In the genomic region with DNA sequence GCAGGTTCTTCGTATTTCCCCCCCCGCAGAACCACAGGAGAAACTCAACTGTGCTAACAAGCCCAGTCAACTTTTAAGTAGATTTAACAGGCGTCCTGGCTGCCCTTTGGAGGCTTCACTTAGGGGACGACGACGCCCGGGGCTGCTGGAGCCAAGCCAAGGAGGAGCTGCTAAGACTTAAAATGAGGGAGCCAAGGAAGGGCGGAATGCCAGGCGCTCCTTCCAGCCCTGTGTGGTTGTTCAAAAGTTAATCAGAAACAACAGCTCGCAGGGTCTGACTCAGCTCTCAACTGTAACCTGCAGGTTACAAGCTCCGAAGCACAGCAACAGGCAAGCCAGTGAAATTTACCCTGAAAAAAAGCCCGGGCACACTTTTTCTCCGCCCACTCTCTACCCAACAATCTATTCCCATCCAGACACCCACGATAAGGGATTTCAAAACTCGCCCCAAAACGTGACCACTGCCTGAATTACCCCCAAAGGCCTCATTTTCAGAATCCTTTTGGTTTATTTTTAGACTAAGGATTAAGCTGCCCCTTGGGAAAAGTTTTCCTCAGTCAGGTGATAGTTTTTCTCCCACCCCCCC, we compare ENCODE assay signal across 8 mouse cellular contexts. TPM values are rescaled to one million over a fixed set of nuclear protein-coding genes. Genes with fewer than 3 reads are reported as not detected.
DNase-seq lines count a peak whose midpoint lies in the region; ATAC-seq and TF ChIP-seq lines count a peak whose summit lies in the region.

No protein-coding gene starts in this region.

- peak; percentile 42; the same call in 1 of the 2 replicates for TF ChIP-seq POLR2A in embryonic fibroblast, embryonic 13.5 days (IDR thresholded peaks at IDR 0.05; ENCODE audit: low read depth, low read length)

- no peaks in the 10 kb centered on the region for H3K9me3 ChIP-seq in liver, embryonic 12.5 days (replicated peaks)
- no peaks in the 10 kb centered on the region for H3K9me3 ChIP-seq in stomach, embryonic 15.5 days

- TF ChIP-seq CTCF in embryonic fibroblast, embryonic 13.5 days (IDR thresholded peaks at IDR 0.05; ENCODE audit: borderline replicate concordance, insufficient read depth, low read length), result no peak

- peak; percentile 33 for ATAC-seq in liver, embryonic 12.5 days
- no peak for ATAC-seq in stomach, embryonic 15.5 days (ENCODE audit: insufficient read depth, low FRiP score, low read depth)

- no peaks in the 10 kb centered on the region for H3K27me3 ChIP-seq in liver, embryonic 12.5 days (replicated peaks)
- no peaks in the 10 kb centered on the region for H3K27me3 ChIP-seq in stomach, embryonic 15.5 days (replicated peaks)

- H3K9ac ChIP-seq in liver, embryonic 12.5 days, result peak overlapping the region; percentile 79
- peak overlapping the region; percentile 66 for H3K9ac ChIP-seq in stomach, embryonic 15.5 days

- peak overlapping the region; percentile 91 for H3K4me2 ChIP-seq in liver, embryonic 12.5 days
- peak overlapping the region; percentile 79 for H3K4me2 ChIP-seq in stomach, embryonic 15.5 days

- peak overlapping the region; percentile 59 for H3K4me3 ChIP-seq in embryonic fibroblast, embryonic 13.5 days (ENCODE audit: insufficient read depth, low read length)
- peak overlapping the region; percentile 86 for H3K4me3 ChIP-seq in liver, embryonic 12.5 days
- H3K4me3 ChIP-seq in stomach, embryonic 15.5 days (replicated peaks), result peak overlapping the region; percentile 94

- H3K27ac ChIP-seq in embryonic fibroblast, embryonic 13.5 days (ENCODE audit: insufficient read depth, low read length), result peak overlapping the region; percentile 88
- peak overlapping the region; percentile 96 for H3K27ac ChIP-seq in liver, embryonic 12.5 days
- H3K27ac ChIP-seq in stomach, embryonic 15.5 days, result peak overlapping the region; percentile 95

- peaks cover 10% of the 10 kb centered on the region; the same call in 1 of the 2 replicates for H3K4me1 ChIP-seq in embryonic fibroblast, embryonic 13.5 days (ENCODE audit: control insufficient read depth, insufficient read depth, low read length)
- H3K4me1 ChIP-seq in liver, embryonic 12.5 days, result peaks cover 32% of the 10 kb centered on the region
- peaks cover 17% of the 10 kb centered on the region for H3K4me1 ChIP-seq in stomach, embryonic 15.5 days

- peak; percentile 98 for DNase-seq in 3T3-L1 (ENCODE audit: low read depth, low spot score)
- peak; percentile 72 to 80 for DNase-seq in adrenal gland, postnatal 36 days
- peak; percentile 35 for DNase-seq in heart, adult 8-10 months (ENCODE audit: low spot score)
- DNase-seq in kidney, adult 8-10 months, result peak; percentile 94 to 96
- DNase-seq in natural killer cell, adult 2 months (ENCODE audit: low spot score in 2 of 2), result peak; percentile 16 to 17

- H3K36me3 ChIP-seq in liver, embryonic 12.5 days, result 0 out of 2 replicates have a peak, but pooled peaks cover 3% of the 10 kb centered on the region
- H3K36me3 ChIP-seq in stomach, embryonic 15.5 days, result no peaks in the 10 kb centered on the region

- WGBS in liver, embryonic 12.5 days (ENCODE audit: insufficient replicate concordance), result under 1% methylated on average over 16 of the region's 16 CpGs
- WGBS in stomach, embryonic 15.5 days, result under 1% methylated on average over 16 of the region's 16 CpGs

RNA-seq across cellular contexts. Expression of a gene that starts 1.5 kb away (rescaled TPM):
- total RNA-seq in adrenal gland, postnatal 36 days (2021), result 10 to 100 TPM; 77.8 to 98.7 TPM
- polyA plus RNA-seq in embryonic fibroblast, embryonic 13.5 days (2011; ENCODE audit: insufficient read length, low read depth, missing spikeins), result 57.3 and 70.6 TPM in 2 replicates
- total RNA-seq in heart, adult 8-10 months (2022), result 100 to 1,000 TPM in 2 of 4 experiments, 10 to 100 TPM in 2; 92.5 to 111 (median 98.4) TPM
- 64.8 and 65.8 TPM in 2 replicates for polyA plus RNA-seq in liver, embryonic 12.5 days (2016; fragmentation: Nextera tagmentation; extraction: Ambion mirVana)
- polyA plus RNA-seq in stomach, embryonic 15.5 days (2015; fragmentation: Nextera tagmentation; extraction: Ambion mirVana), result 84.4 and 89.6 TPM in 2 replicates

RNA-seq across cellular contexts. Expression of a gene that starts 39.8 kb away (rescaled TPM):
- 1 to 10 TPM; 2.4 to 2.5 TPM for total RNA-seq in adrenal gland, postnatal 36 days (2021)
- polyA plus RNA-seq in embryonic fibroblast, embryonic 13.5 days (2011; ENCODE audit: insufficient read length, low read depth, missing spikeins), result 30.9 and 42.8 TPM in 2 replicates
- total RNA-seq in heart, adult 8-10 months (2022), result under 1 TPM in 3 of 4 experiments, not detected in 1; 0.09 to 0.25 (median 0.20) TPM
- 80.7 and 80.9 TPM in 2 replicates for polyA plus RNA-seq in liver, embryonic 12.5 days (2016; fragmentation: Nextera tagmentation; extraction: Ambion mirVana)
- 48.0 and 51.0 TPM in 2 replicates for polyA plus RNA-seq in stomach, embryonic 15.5 days (2015; fragmentation: Nextera tagmentation; extraction: Ambion mirVana)

RNA-seq across cellular contexts. Expression of a gene that starts 40.0 kb away (rescaled TPM):
- total RNA-seq in adrenal gland, postnatal 36 days (2021), result 10 to 100 TPM; 28.7 to 34.3 TPM
- 96.4 and 104 TPM in 2 replicates for polyA plus RNA-seq in embryonic fibroblast, embryonic 13.5 days (2011; ENCODE audit: insufficient read length, low read depth, missing spikeins)
- 10 to 100 TPM; 13.1 to 19.0 (median 15.7) TPM for total RNA-seq in heart, adult 8-10 months (2022)
- polyA plus RNA-seq in liver, embryonic 12.5 days (2016; fragmentation: Nextera tagmentation; extraction: Ambion mirVana), result 128 TPM in 2 replicates
- polyA plus RNA-seq in stomach, embryonic 15.5 days (2015; fragmentation: Nextera tagmentation; extraction: Ambion mirVana), result 130 and 151 TPM in 2 replicates

Comparison
In these comparisons a context has a peak if more than half of its experiments do, and no peak if none do; other contexts are left out.
1. DNase-seq: peak in every context shown above with its lines; median percentile 98 in 3T3-L1; 95 in kidney, adult 8-10 months; 76 in adrenal gland, postnatal 36 days; 35 in heart, adult 8-10 months; 16 in natural killer cell, adult 2 months.